Mouse (Mus musculus): ENCODE measurements at regions not wholly inside any gene's neighbourhood (a gene's known extent, or its start where the extent isn't known, plus 50 kb on each side); places are given as distances from the start of the nearest gene placed in this dataset.

GRCm38 (mm10) chr10:126646587-126646986 lies 254.6 kb downstream of the Atp23 start:
- DNase-seq (ENCODE audit: inconsistent age in 2 of 2, low spot score in 1 of 2): no peak

- DNase-seq (ENCODE audit: inconsistent age in 2 of 2, low spot score in 1 of 2): no peak
Observed at GRCm38 (mm10) chr10:126641792-126642289, 259.3 kb downstream of the Atp23 start.

GRCm38 (mm10) chr10:126634731-126635130 lies 266.4 kb downstream of the Atp23 start:
- DNase-seq (ENCODE audit: inconsistent age in 2 of 2, low spot score in 1 of 2): no peak

- DNase-seq (ENCODE audit: inconsistent age in 2 of 2, low spot score in 1 of 2): no peak
Observed at GRCm38 (mm10) chr10:126628057-126628456, 273.1 kb downstream of the Atp23 start.

- DNase-seq (ENCODE audit: inconsistent age in 2 of 2, low spot score in 1 of 2): peak in 1 of 2 experiments; percentile 39
Observed at GRCm38 (mm10) chr10:126625466-126625865, 275.7 kb downstream of the Atp23 start.

- DNase-seq (ENCODE audit: inconsistent age in 2 of 2, low spot score in 1 of 2): no peak
Observed at GRCm38 (mm10) chr10:126620802-126621201, 280.4 kb downstream of the Atp23 start.

GRCm38 (mm10) chr10:126619970-126620369 lies 281.2 kb downstream of the Atp23 start:
- no peak for DNase-seq (ENCODE audit: inconsistent age in 2 of 2, low spot score in 1 of 2)

GRCm38 (mm10) chr10:126612226-126612625 lies 288.9 kb downstream of the Atp23 start:
- no peak for DNase-seq (ENCODE audit: inconsistent age in 2 of 2, low spot score in 1 of 2)

- no peak for DNase-seq (ENCODE audit: inconsistent age in 2 of 2, low spot score in 1 of 2)
Observed at GRCm38 (mm10) chr10:126610506-126610905, 290.6 kb downstream of the Atp23 start.

GRCm38 (mm10) chr10:126599686-126600085 lies 301.5 kb downstream of the Atp23 start:
- DNase-seq (ENCODE audit: inconsistent age in 2 of 2, low spot score in 1 of 2): no peak

- no peak for DNase-seq (ENCODE audit: inconsistent age in 2 of 2, low spot score in 1 of 2)
Observed at GRCm38 (mm10) chr10:126568155-126568554, 333.0 kb downstream of the Atp23 start.

GRCm38 (mm10) chr10:126565326-126565725 lies 335.8 kb downstream of the Atp23 start:
- no peak for DNase-seq (ENCODE audit: inconsistent age in 2 of 2, low spot score in 1 of 2)

GRCm38 (mm10) chr10:126555080-126555479 lies 346.1 kb downstream of the Atp23 start:
- DNase-seq (ENCODE audit: inconsistent age in 2 of 2, low spot score in 1 of 2): no peak

- no peak for DNase-seq (ENCODE audit: inconsistent age in 2 of 2, low spot score in 1 of 2)
Observed at GRCm38 (mm10) chr10:126531950-126532349, 369.2 kb downstream of the Atp23 start.

- peak in 1 of 2 experiments; percentile 56 for DNase-seq (ENCODE audit: inconsistent age in 2 of 2, low spot score in 1 of 2)
Observed at GRCm38 (mm10) chr10:126531368-126531767, 369.8 kb downstream of the Atp23 start.

- DNase-seq (ENCODE audit: inconsistent age in 2 of 2, low spot score in 1 of 2): no peak
Observed at GRCm38 (mm10) chr10:126528801-126529200, 372.4 kb downstream of the Atp23 start.

- DNase-seq (ENCODE audit: inconsistent age in 2 of 2, low spot score in 1 of 2): no peak
Observed at GRCm38 (mm10) chr10:126526186-126526585, 375.0 kb downstream of the Atp23 start.

- DNase-seq (ENCODE audit: inconsistent age in 2 of 2, low spot score in 1 of 2): peak in 1 of 2 experiments; percentile 57
Observed at GRCm38 (mm10) chr10:126521836-126522815, 379.0 kb downstream of the Atp23 start.

GRCm38 (mm10) chr10:126520973-126521372 lies 380.2 kb downstream of the Atp23 start:
- DNase-seq (ENCODE audit: inconsistent age in 2 of 2, low spot score in 1 of 2): no peak

- DNase-seq (ENCODE audit: inconsistent age in 2 of 2, low spot score in 1 of 2): no peak
Observed at GRCm38 (mm10) chr10:126513185-126513584, 388.0 kb downstream of the Atp23 start.

GRCm38 (mm10) chr10:126511511-126511910 lies 389.6 kb downstream of the Atp23 start:
- DNase-seq (ENCODE audit: inconsistent age in 2 of 2, low spot score in 1 of 2): peak; percentile 89 to 94

- DNase-seq (ENCODE audit: inconsistent age in 2 of 2, low spot score in 1 of 2): no peak
Observed at GRCm38 (mm10) chr10:126505988-126506387, 395.2 kb downstream of the Atp23 start.

Data from adrenal gland, adult (tissue).